Mouse (Mus musculus): ENCODE measurements at regions not wholly inside any gene's neighbourhood (a gene's known extent, or its start where the extent isn't known, plus 50 kb on each side); places are given as distances from the start of the nearest gene placed in this dataset.

DNA sequence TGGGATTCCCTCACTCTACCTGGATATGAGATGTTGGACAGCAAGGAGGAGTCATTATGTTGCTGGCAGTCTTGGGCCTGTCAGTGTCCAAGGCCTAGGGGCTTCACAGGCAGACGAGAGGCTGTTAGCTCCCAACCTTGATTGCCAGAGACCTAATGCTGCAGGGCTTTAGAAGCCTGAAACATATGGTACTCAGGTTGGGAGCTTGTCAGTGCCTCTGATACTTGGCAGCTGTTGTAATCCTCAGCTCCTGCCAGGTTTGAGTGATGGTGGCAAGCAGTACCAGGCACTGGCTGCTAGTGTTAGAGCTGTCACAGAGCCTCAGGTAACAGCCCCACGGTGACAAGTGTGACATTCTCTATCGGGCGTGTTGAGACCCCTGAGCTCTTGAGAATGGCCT, 122.2 kb upstream of the Gm10131 start:
- TF ChIP-seq E2F4 (IDR thresholded peaks at IDR 0.05; ENCODE audit: borderline replicate concordance, low read depth, low read length) (no peak), RAD21 (IDR thresholded peaks at IDR 0.05; ENCODE audit: low read depth, low read length) (no peak), CHD2 (IDR thresholded peaks at IDR 0.05; ENCODE audit: low read length) (no peak), MAZ (IDR thresholded peaks at IDR 0.05; ENCODE audit: low read depth, low read length) (no peak), ETS1 (IDR thresholded peaks at IDR 0.05; ENCODE audit: low read depth, low read length) (no peak), NRF1 (IDR thresholded peaks at IDR 0.05; ENCODE audit: insufficient read depth, low read depth, low read length, poor library complexity, severe bottlenecking) (no peak), BHLHE40 (IDR thresholded peaks at IDR 0.05; ENCODE audit: borderline replicate concordance, low read depth, low read length) (no peak), SMC3 (IDR thresholded peaks at IDR 0.05; ENCODE audit: low read depth, low read length) (no peak), MXI1 (IDR thresholded peaks at IDR 0.05; ENCODE audit: low read depth, low read length) (no peak), TCF12 (IDR thresholded peaks at IDR 0.05; ENCODE audit: low read depth, low read length) (no peak), TAL1 (IDR thresholded peaks at IDR 0.05; ENCODE audit: low read length) (no peak), TBP (IDR thresholded peaks at IDR 0.05; ENCODE audit: low read depth, low read length) (no peak), MYC (IDR thresholded peaks at IDR 0.05; ENCODE audit: low read depth, low read length) (no peak), KAT2A (conservative IDR thresholded peaks at IDR 0.05; ENCODE audit: low read depth, low read length) (no peak), SIN3A (IDR thresholded peaks at IDR 0.05; ENCODE audit: low read length) (no peak), ZC3H11A (IDR thresholded peaks at IDR 0.05; ENCODE audit: low read depth, low read length) (no peak), NELFE (IDR thresholded peaks at IDR 0.05; ENCODE audit: low read depth, low read length) (no peak), JUND (IDR thresholded peaks at IDR 0.05; ENCODE audit: low read depth, low read length) (no peak)
- H3K4me1 ChIP-seq (ENCODE audit: control insufficient read depth in 1 of 2, insufficient read depth in 2 of 2, low read length in 2 of 2): no peaks in the 10 kb centered on the region
- H3K79me2 ChIP-seq (ENCODE audit: control insufficient read depth, insufficient read depth, low read length, poor library complexity): no peaks in the 10 kb centered on the region
- DNase-seq (ENCODE audit: low read depth, low spot score): no peak
- H3K9ac ChIP-seq (ENCODE audit: control insufficient read depth, low read depth, low read length, poor library complexity, severe bottlenecking): no peak overlapping the region
- H3K4me3 ChIP-seq (ENCODE audit: control insufficient read depth in 1 of 2, insufficient read depth in 1 of 2, low read depth in 2 of 2, low read length in 2 of 2): no peak overlapping the region
- no peak overlapping the region for H3K27ac ChIP-seq (ENCODE audit: control insufficient read depth, low read depth, low read length)
- no peaks in the 10 kb centered on the region for H3K27me3 ChIP-seq (ENCODE audit: control insufficient read depth in 1 of 2, insufficient read depth in 2 of 2, low read length in 2 of 2)
- H3K9me3 ChIP-seq (replicated peaks; ENCODE audit: insufficient read depth, low read length): no peaks in the 10 kb centered on the region
- H3K36me3 ChIP-seq (ENCODE audit: control insufficient read depth in 1 of 2, insufficient read depth in 2 of 2, low read length in 2 of 2): no peaks in the 10 kb centered on the region

DNA sequence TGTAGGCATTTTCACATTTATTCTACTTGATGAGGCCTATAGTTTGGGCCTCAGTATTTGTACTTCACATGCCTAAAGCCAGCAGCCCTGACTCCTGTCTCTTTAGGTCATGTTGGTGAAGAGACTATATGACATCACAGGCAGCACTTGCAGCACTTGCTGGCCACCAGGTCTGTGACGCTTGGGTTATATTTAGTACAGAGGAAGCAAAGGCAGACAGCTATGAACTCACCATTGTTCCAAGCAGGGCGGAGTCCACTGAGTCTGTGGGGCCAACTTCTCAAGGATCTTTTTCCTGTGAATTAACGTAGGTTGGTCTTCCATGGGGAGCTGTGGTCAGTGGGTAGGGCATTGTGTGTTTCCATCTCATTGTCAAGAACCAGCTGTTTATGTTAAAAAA, 117.9 kb upstream of the Gm10131 start:
- no peaks in the 10 kb centered on the region for H3K9me3 ChIP-seq (replicated peaks; ENCODE audit: insufficient read depth, low read length)
- no peak overlapping the region for H3K27ac ChIP-seq (ENCODE audit: control insufficient read depth, low read depth, low read length)
- H3K36me3 ChIP-seq (ENCODE audit: control insufficient read depth in 1 of 2, insufficient read depth in 2 of 2, low read length in 2 of 2): no peaks in the 10 kb centered on the region
- no peaks in the 10 kb centered on the region for H3K4me1 ChIP-seq (ENCODE audit: control insufficient read depth in 1 of 2, insufficient read depth in 2 of 2, low read length in 2 of 2)
- no peaks in the 10 kb centered on the region for H3K27me3 ChIP-seq (ENCODE audit: control insufficient read depth in 1 of 2, insufficient read depth in 2 of 2, low read length in 2 of 2)
- H3K9ac ChIP-seq (ENCODE audit: control insufficient read depth, low read depth, low read length, poor library complexity, severe bottlenecking): no peak overlapping the region
- TF ChIP-seq JUND (IDR thresholded peaks at IDR 0.05; ENCODE audit: low read depth, low read length): no peak
- TF ChIP-seq MAFK (IDR thresholded peaks at IDR 0.05; ENCODE audit: borderline replicate concordance, low read depth, low read length): no peak
- TF ChIP-seq NELFE (IDR thresholded peaks at IDR 0.05; ENCODE audit: low read depth, low read length): no peak
- no peak for TF ChIP-seq BHLHE40 (IDR thresholded peaks at IDR 0.05; ENCODE audit: borderline replicate concordance, low read depth, low read length)
- no peak for TF ChIP-seq E2F4 (IDR thresholded peaks at IDR 0.05; ENCODE audit: borderline replicate concordance, low read depth, low read length)
- no peak for TF ChIP-seq ETS1 (IDR thresholded peaks at IDR 0.05; ENCODE audit: low read depth, low read length)
- TF ChIP-seq ZKSCAN1 (IDR thresholded peaks at IDR 0.05; ENCODE audit: low read depth, low read length): no peak
- TF ChIP-seq GATA1 (IDR thresholded peaks at IDR 0.05; ENCODE audit: low read depth, low read length): no peak
- DNase-seq (ENCODE audit: low read depth, low spot score): no peak
- no peak overlapping the region for H3K4me3 ChIP-seq (ENCODE audit: control insufficient read depth in 1 of 2, insufficient read depth in 1 of 2, low read depth in 2 of 2, low read length in 2 of 2)
- H3K79me2 ChIP-seq (ENCODE audit: control insufficient read depth, insufficient read depth, low read length, poor library complexity): no peaks in the 10 kb centered on the region

Data from MEL (cell line).